Mouse (Mus musculus) layer of hippocampus, adult 9-10 months (tissue): ENCODE results near the gene Grip1.

Source experiments
- DNase-seq: peaks from one replicate; pipeline ENCODE4 v3.0.0; 2022; ENCODE audit warnings: low spot score

Gene Grip1

GRCm38 (mm10) chr10:119957260-119957955, 503.8 kb downstream of the Grip1 start:
- no peak for DNase-seq

GRCm38 (mm10) chr10:119960915-119961314, 507.3 kb downstream of the Grip1 start:
- DNase-seq = no peak

- DNase-seq = no peak
These were observed 512.7 kb downstream of the Grip1 start for GRCm38 (mm10) chr10:119966321-119966720.

GRCm38 (mm10) chr10:119979396-119979795, 525.8 kb downstream of the Grip1 start:
- DNase-seq = no peak

- DNase-seq = no peak
These were observed 526.4 kb downstream of the Grip1 start for GRCm38 (mm10) chr10:119980032-119980431.

GRCm38 (mm10) chr10:119984299-119984698, 530.7 kb downstream of the Grip1 start:
- no peak for DNase-seq

- DNase-seq = no peak
These were observed 544.8 kb downstream of the Grip1 start for GRCm38 (mm10) chr10:119998475-119998874.

GRCm38 (mm10) chr10:120002149-120002548, 548.5 kb downstream of the Grip1 start:
- no peak for DNase-seq

- DNase-seq = no peak
These were observed 550.5 kb downstream of the Grip1 start for GRCm38 (mm10) chr10:120004096-120004495.

- no peak for DNase-seq
These were observed 552.0 kb downstream of the Grip1 start for GRCm38 (mm10) chr10:120005581-120005980.

- no peak for DNase-seq
These were observed 558.7 kb downstream of the Grip1 start for GRCm38 (mm10) chr10:120012331-120012730.

- no peak for DNase-seq
These were observed 561.5 kb downstream of the Grip1 start for GRCm38 (mm10) chr10:120015117-120015516.

- no peak for DNase-seq
These were observed 572.8 kb downstream of the Grip1 start for GRCm38 (mm10) chr10:120026437-120026836.

- DNase-seq = no peak
These were observed 577.3 kb downstream of the Grip1 start for GRCm38 (mm10) chr10:120030901-120031300.

- no peak for DNase-seq
These were observed 577.7 kb downstream of the Grip1 start for GRCm38 (mm10) chr10:120031316-120031715.

GRCm38 (mm10) chr10:120033866-120034265, 580.2 kb downstream of the Grip1 start:
- no peak for DNase-seq

GRCm38 (mm10) chr10:120035211-120035733, 581.6 kb downstream of the Grip1 start:
- DNase-seq = no peak

- no peak for DNase-seq
These were observed 582.2 kb downstream of the Grip1 start for GRCm38 (mm10) chr10:120035824-120036223.

GRCm38 (mm10) chr10:120038194-120038593, 584.6 kb downstream of the Grip1 start:
- peak; percentile 62 for DNase-seq

- no peak for DNase-seq
These were observed 590.6 kb downstream of the Grip1 start for GRCm38 (mm10) chr10:120044237-120044636.

- DNase-seq = no peak
These were observed 591.1 kb downstream of the Grip1 start for GRCm38 (mm10) chr10:120044714-120045234.

GRCm38 (mm10) chr10:120060579-120061237, 607.1 kb downstream of the Grip1 start:
- DNase-seq = no peak
